Mouse (Mus musculus) spleen, adult 2 months (tissue): ENCODE measurements around the gene Nfya.

ENCODE experiments used
- CTCF ChIP-seq: fragments of 200-500 bp; IDR thresholded peaks from 2 replicates; pipeline ENCODE4 v1.5.1; 2011; ENCODE audit warnings: mild to moderate bottlenecking, inconsistent platforms; ENCODE audit not compliant: insufficient read depth, insufficient read length, insufficient replicate concordance; ENCODE audit errors: extremely low read depth
- POLR2A ChIP-seq: fragments of 200-500 bp; IDR thresholded peaks from 2 replicates; pipeline ENCODE4 v1.6.1; 2011; ENCODE audit warnings: low read depth, low read length, inconsistent platforms

- TF ChIP-seq CTCF (no peak), POLR2A (no peak)
Measured at GRCm38 (mm10) chr17:48389442-48389841, 20.3 kb downstream of the Nfya start.
